Mouse (Mus musculus) spleen, adult 2 months (tissue): ENCODE measurements at regions not wholly inside any gene's neighbourhood (a gene's known extent, or its start where the extent isn't known, plus 50 kb on each side); places are given as distances from the start of the nearest gene placed in this dataset.

Source experiments
- CTCF ChIP-seq: fragments of 200-500 bp; IDR thresholded peaks from 2 replicates; pipeline ENCODE4 v1.5.1; 2011; ENCODE audit warnings: mild to moderate bottlenecking, inconsistent platforms; ENCODE audit not compliant: insufficient read depth, insufficient read length, insufficient replicate concordance; ENCODE audit errors: extremely low read depth
- POLR2A ChIP-seq: fragments of 200-500 bp; IDR thresholded peaks from 2 replicates; pipeline ENCODE4 v1.6.1; 2011; ENCODE audit warnings: low read depth, low read length, inconsistent platforms

DNA sequence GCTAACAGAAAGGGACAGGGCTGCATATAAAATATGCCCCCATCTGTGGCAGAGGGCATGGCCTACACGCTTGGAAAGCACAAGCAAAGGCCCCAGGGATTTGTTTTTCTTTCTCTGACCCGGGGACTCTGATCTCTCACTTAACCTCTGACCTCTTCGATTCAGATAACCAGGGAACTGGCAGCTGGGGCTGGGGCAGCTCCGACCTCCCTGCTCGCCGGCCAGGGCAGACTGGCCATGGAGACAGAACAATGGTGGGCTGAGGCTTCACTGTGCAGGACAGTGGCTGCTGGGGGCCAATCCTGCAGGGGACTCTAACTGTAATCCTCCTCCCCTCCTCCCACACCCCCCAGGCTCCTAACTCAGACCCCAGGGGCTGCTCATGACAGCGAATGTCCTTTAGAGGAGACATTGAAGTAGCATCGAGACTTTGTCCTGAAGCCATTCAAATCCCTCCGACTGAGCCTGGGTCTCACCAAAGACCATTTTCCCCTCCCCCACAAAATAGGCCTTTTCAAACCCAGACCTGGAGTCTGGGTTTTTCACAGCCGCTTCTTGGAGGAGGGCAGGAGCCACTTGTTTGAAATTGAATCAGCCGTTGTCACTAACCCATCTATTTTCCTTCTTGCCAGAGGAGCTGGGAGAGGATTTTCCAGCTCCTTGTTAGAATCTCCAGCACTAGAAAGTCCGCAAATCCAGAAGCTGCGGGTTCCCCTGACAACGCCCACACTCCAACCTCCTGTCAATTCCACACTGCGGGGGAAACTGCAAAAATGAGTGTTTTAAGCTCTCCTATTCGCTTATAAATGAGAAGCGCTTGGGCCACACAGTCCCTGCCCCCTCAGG, 145.6 kb upstream of the Rybp start:
- TF ChIP-seq CTCF (no peak), POLR2A (no peak)
